Mouse (Mus musculus) WW6 (cell line): ENCODE measurements at regions not wholly inside any gene's neighbourhood (a gene's known extent, or its start where the extent isn't known, plus 50 kb on each side); places are given as distances from the start of the nearest gene placed in this dataset.

ENCODE experiments used
- DNase-seq: peaks from one replicate; pipeline ENCODE4 v3.0.0-alpha.2; 2013; ENCODE audit warnings: low read depth, low spot score

GRCm38 (mm10) chr15:36857622-36858021, 150.0 kb downstream of the Zfp706 start:
- DNase-seq, result no peak

GRCm38 (mm10) chr15:36855550-36856131, 151.9 kb downstream of the Zfp706 start:
- DNase-seq, result no peak

GRCm38 (mm10) chr15:36854900-36855321, 152.7 kb downstream of the Zfp706 start:
- DNase-seq, result no peak

GRCm38 (mm10) chr15:36852229-36852821, 155.2 kb downstream of the Zfp706 start:
- DNase-seq, result no peak

GRCm38 (mm10) chr15:36848238-36848637, 159.3 kb downstream of the Zfp706 start:
- no peak for DNase-seq

- DNase-seq, result no peak
Observed at GRCm38 (mm10) chr15:36846806-36847205, 160.8 kb downstream of the Zfp706 start.
